Mouse (Mus musculus) myocyte (in vitro differentiated cells): ENCODE data around the gene Kif13a. TPM values are rescaled to one million over a fixed set of nuclear protein-coding genes. Genes with fewer than 3 reads are reported as not detected.
A peak's percentile ranks its signal among the peaks of the same experiment; 100 is the strongest.

ENCODE experiments used
- H3K27me3 ChIP-seq: one replicate; pipeline ENCODE4 v1.6.1; 2011; ENCODE audit not compliant: control insufficient read depth, insufficient read depth, insufficient read length
- H3K36me3 ChIP-seq: one replicate; pipeline ENCODE4 v1.6.1; 2011; ENCODE audit not compliant: control insufficient read depth, insufficient read depth
- H3K4me2 ChIP-seq: one replicate; pipeline ENCODE4 v1.6.1; 2011; ENCODE audit warnings: low read depth, control low read depth
- H3K4me3 ChIP-seq: one replicate; pipeline ENCODE4 v1.5.1; 2011; ENCODE audit warnings: mild to moderate bottlenecking, control low read depth, moderate library complexity
- H3K79me2 ChIP-seq: one replicate; pipeline ENCODE4 v1.6.1; 2011; ENCODE audit not compliant: control insufficient read depth, insufficient read depth
- H3ac ChIP-seq: one replicate; pipeline ENCODE4 v1.6.1; 2011; ENCODE audit not compliant: control insufficient read depth, insufficient read length
- CEBPB ChIP-seq: IDR thresholded peaks from 2 replicates; pipeline ENCODE4 v1.6.1; 2011; ENCODE audit warnings: mild to moderate bottlenecking, moderate library complexity; ENCODE audit not compliant: poor library complexity, insufficient read depth, severe bottlenecking
- E2F4 ChIP-seq: IDR thresholded peaks from one replicate; pipeline ENCODE4 v1.6.1; 2011; ENCODE audit warnings: mild to moderate bottlenecking, control low read depth, moderate library complexity; ENCODE audit not compliant: insufficient read depth
- MAX ChIP-seq: IDR thresholded peaks from one replicate; pipeline ENCODE4 v1.6.1; 2011; ENCODE audit warnings: low read depth, mild to moderate bottlenecking, control low read depth
- MYOD1 ChIP-seq, 3 experiments: IDR thresholded peaks; one replicate each; pipeline ENCODE4 v1.6.1; 2011; ENCODE audit warnings: control low read depth in 2 of 3, low read depth in 2 of 3, mild to moderate bottlenecking in 2 of 3, moderate library complexity in 1 of 3; ENCODE audit not compliant: insufficient read length in 2 of 3, control insufficient read depth in 1 of 3
- MYOG ChIP-seq, 3 experiments: IDR thresholded peaks; one replicate each; pipeline ENCODE4 v1.6.1; 2011; ENCODE audit warnings: control low read depth in 2 of 3, low read depth in 2 of 3, mild to moderate bottlenecking in 2 of 3; ENCODE audit not compliant: insufficient read length in 2 of 3, control insufficient read depth in 1 of 3, insufficient read depth in 1 of 3
- POLR2A ChIP-seq: IDR thresholded peaks from one replicate; pipeline ENCODE4 v1.6.1; 2011; ENCODE audit warnings: low read depth, mild to moderate bottlenecking, control low read depth, moderate library complexity; ENCODE audit not compliant: insufficient read length
- POLR2AphosphoS2 ChIP-seq: IDR thresholded peaks from one replicate; pipeline ENCODE4 v1.6.1; 2011; ENCODE audit warnings: low read depth, control low read depth; ENCODE audit not compliant: insufficient read length
- REST ChIP-seq: IDR thresholded peaks from one replicate; pipeline ENCODE4 v1.6.1; 2011; ENCODE audit warnings: mild to moderate bottlenecking, control low read depth, moderate library complexity; ENCODE audit not compliant: insufficient read depth, insufficient read length
- SRF ChIP-seq: IDR thresholded peaks from one replicate; pipeline ENCODE4 v1.6.1; 2011; ENCODE audit warnings: low read depth; ENCODE audit not compliant: control insufficient read depth, insufficient read length
- TCF12 ChIP-seq: IDR thresholded peaks from one replicate; pipeline ENCODE4 v1.6.1; 2011; ENCODE audit warnings: mild to moderate bottlenecking, control low read depth; ENCODE audit not compliant: poor library complexity, insufficient read depth, severe bottlenecking
- TCF3 ChIP-seq: IDR thresholded peaks from one replicate; pipeline ENCODE4 v1.6.1; 2011; ENCODE audit warnings: low read depth, control low read depth; ENCODE audit not compliant: insufficient read length
- USF1 ChIP-seq: IDR thresholded peaks from one replicate; pipeline ENCODE4 v1.6.1; 2011; ENCODE audit warnings: low read depth, mild to moderate bottlenecking, control low read depth, moderate library complexity
- polyA plus RNA-seq: library from polyadenylated mRNA; unstranded; fragments of >200 nt; fragmentation: generic; extraction: Trizol; gene quantifications from one replicate; pipeline ENCODE4 v1.2.1, GENCODE M21; 2012; ENCODE audit warnings: missing spikeins

Kif13a gene
- polyA plus RNA-seq, 1 experiment = 15.4 TPM

- no peaks in the 10 kb centered on the region for H3K27me3 ChIP-seq
- no peak for TF ChIP-seq TCF3
- TF ChIP-seq TCF12 = no peak
- no peak for TF ChIP-seq REST
- no peak for TF ChIP-seq E2F4
- TF ChIP-seq USF1 = no peak
- no peak for TF ChIP-seq SRF
- no peak for TF ChIP-seq MAX
- TF ChIP-seq POLR2AphosphoS2 = no peak
- TF ChIP-seq MYOD1 (IDR thresholded peaks at IDR 0.05; ENCODE audit: control insufficient read depth in 1 of 3, insufficient read length in 2 of 3, low read depth in 2 of 3) = no peak
- no peak for TF ChIP-seq MYOG (IDR thresholded peaks at IDR 0.05; ENCODE audit: control insufficient read depth in 1 of 3, insufficient read depth in 1 of 3, insufficient read length in 2 of 3, low read depth in 2 of 3)
- no peak for TF ChIP-seq POLR2A
- no peak for TF ChIP-seq CEBPB
- H3K36me3 ChIP-seq = no peaks in the 10 kb centered on the region
- no peak overlapping the region for H3K4me2 ChIP-seq
- H3ac ChIP-seq = no peak overlapping the region
- no peaks in the 10 kb centered on the region for H3K79me2 ChIP-seq
- no peak overlapping the region for H3K4me3 ChIP-seq
Measured at GRCm38 (mm10) chr13:46739426-46739825, 190.2 kb downstream of the Kif13a start.

DNA sequence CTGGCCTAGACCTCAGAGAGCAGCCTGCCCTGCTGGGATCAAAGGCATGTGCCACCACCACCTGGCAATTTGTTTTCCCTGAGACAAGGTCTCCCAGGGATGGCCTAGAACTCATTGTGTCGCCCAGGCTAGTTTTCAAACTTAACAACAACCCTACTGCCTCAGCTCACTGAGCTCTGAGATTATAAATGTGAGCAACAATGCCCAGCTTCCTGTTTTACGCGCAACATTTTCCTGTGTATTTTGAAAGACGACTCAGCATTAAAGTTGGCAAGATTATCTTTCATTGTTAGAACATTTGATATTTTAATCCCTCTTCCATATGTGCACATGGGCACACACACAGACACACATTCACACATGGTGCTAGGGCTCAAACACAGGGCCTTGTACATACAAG, 192.2 kb downstream of the Kif13a start:
- Histone ChIP-seq H3K79me2 (no peaks in the 10 kb centered on the region), H3ac (no peak overlapping the region), H3K4me2 (no peak overlapping the region), H3K27me3 (no peaks in the 10 kb centered on the region), H3K36me3 (no peaks in the 10 kb centered on the region), H3K4me3 (no peak overlapping the region)
- TF ChIP-seq CEBPB = no peak
- TF ChIP-seq TCF12 = no peak
- no peak for TF ChIP-seq REST
- no peak for TF ChIP-seq POLR2A
- TF ChIP-seq POLR2AphosphoS2 = no peak
- TF ChIP-seq E2F4 = no peak
- TF ChIP-seq MYOG (IDR thresholded peaks at IDR 0.05; ENCODE audit: control insufficient read depth in 1 of 3, insufficient read depth in 1 of 3, insufficient read length in 2 of 3, low read depth in 2 of 3) = no peak
- TF ChIP-seq TCF3 = no peak
- TF ChIP-seq MAX = no peak
- TF ChIP-seq MYOD1 (IDR thresholded peaks at IDR 0.05; ENCODE audit: control insufficient read depth in 1 of 3, insufficient read length in 2 of 3, low read depth in 2 of 3) = no peak
- no peak for TF ChIP-seq SRF

- H3K4me3 ChIP-seq = peak overlapping the region; percentile 25
- TF ChIP-seq POLR2AphosphoS2 (no peak), TCF12 (no peak), E2F4 (no peak), POLR2A (no peak), MYOD1 (IDR thresholded peaks at IDR 0.05; ENCODE audit: control insufficient read depth in 1 of 3, insufficient read length in 2 of 3, low read depth in 2 of 3) (no peak), MYOG (IDR thresholded peaks at IDR 0.05; ENCODE audit: control insufficient read depth in 1 of 3, insufficient read depth in 1 of 3, insufficient read length in 2 of 3, low read depth in 2 of 3) (no peak), MAX (no peak)
- peak overlapping the region; percentile 89 for H3K4me2 ChIP-seq
- no peaks in the 10 kb centered on the region for H3K79me2 ChIP-seq
- no peak overlapping the region for H3ac ChIP-seq
- H3K27me3 ChIP-seq = no peaks in the 10 kb centered on the region
- no peaks in the 10 kb centered on the region for H3K36me3 ChIP-seq
Measured at GRCm38 (mm10) chr13:46736479-46736865, 193.2 kb downstream of the Kif13a start.

GRCm38 (mm10) chr13:46735808-46736478, 193.7 kb downstream of the Kif13a start:
- Histone ChIP-seq H3K27me3 (no peaks in the 10 kb centered on the region), H3K36me3 (no peaks in the 10 kb centered on the region), H3K4me3 (peak overlapping the region; percentile 25), H3K4me2 (peak overlapping the region; percentile 89), H3K79me2 (no peaks in the 10 kb centered on the region), H3ac (no peak overlapping the region)
- TF ChIP-seq USF1 = peak; percentile 49
- no peak for TF ChIP-seq MYOG (IDR thresholded peaks at IDR 0.05; ENCODE audit: control insufficient read depth in 1 of 3, insufficient read depth in 1 of 3, insufficient read length in 2 of 3, low read depth in 2 of 3)
- no peak for TF ChIP-seq MYOD1 (IDR thresholded peaks at IDR 0.05; ENCODE audit: control insufficient read depth in 1 of 3, insufficient read length in 2 of 3, low read depth in 2 of 3)
- no peak for TF ChIP-seq TCF3
- TF ChIP-seq REST = no peak
- TF ChIP-seq SRF = no peak

DNA sequence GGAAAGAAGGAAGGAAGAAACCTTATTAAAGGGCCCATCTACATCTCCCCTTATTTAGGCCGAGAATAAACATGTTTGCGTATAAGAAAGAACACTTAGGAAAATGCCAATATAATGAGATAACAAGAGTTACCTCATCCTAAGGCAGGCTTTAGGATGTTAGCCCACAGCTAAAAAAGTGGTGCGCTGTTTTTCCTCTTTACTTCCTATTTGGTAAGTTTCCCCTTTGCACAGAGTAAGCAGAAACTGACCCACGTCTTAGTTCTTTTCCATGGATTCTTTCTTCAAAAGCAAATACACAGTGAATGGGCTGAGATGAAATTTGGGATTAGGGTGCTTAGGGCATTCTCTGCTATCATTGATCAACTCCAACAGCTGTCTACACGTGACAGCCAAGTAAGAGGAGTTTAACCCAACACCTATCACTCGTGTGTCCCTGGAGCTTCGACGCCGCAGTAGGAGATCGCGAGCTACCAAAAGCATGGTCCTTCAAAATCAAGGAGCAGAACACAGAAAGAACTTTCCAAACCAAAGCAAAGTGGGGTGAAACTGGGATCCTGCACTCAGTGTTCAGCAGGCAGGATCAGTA, 194.4 kb downstream of the Kif13a start:
- H3K79me2 ChIP-seq = no peaks in the 10 kb centered on the region
- peak overlapping the region; percentile 89 for H3K4me2 ChIP-seq
- H3ac ChIP-seq = no peak overlapping the region
- no peaks in the 10 kb centered on the region for H3K27me3 ChIP-seq
- peak overlapping the region; percentile 25 for H3K4me3 ChIP-seq
- TF ChIP-seq TCF12 (no peak), MYOD1 (IDR thresholded peaks at IDR 0.05; ENCODE audit: control insufficient read depth in 1 of 3, insufficient read length in 2 of 3, low read depth in 2 of 3) (no peak), E2F4 (no peak), REST (no peak), CEBPB (no peak), SRF (no peak), MAX (no peak), TCF3 (no peak), USF1 (no peak), MYOG (IDR thresholded peaks at IDR 0.05; ENCODE audit: control insufficient read depth in 1 of 3, insufficient read depth in 1 of 3, insufficient read length in 2 of 3, low read depth in 2 of 3) (no peak), POLR2AphosphoS2 (no peak), POLR2A (no peak)
- H3K36me3 ChIP-seq = no peaks in the 10 kb centered on the region
